Mouse (Mus musculus): ENCODE measurements around the gene Cpm.

DNA sequence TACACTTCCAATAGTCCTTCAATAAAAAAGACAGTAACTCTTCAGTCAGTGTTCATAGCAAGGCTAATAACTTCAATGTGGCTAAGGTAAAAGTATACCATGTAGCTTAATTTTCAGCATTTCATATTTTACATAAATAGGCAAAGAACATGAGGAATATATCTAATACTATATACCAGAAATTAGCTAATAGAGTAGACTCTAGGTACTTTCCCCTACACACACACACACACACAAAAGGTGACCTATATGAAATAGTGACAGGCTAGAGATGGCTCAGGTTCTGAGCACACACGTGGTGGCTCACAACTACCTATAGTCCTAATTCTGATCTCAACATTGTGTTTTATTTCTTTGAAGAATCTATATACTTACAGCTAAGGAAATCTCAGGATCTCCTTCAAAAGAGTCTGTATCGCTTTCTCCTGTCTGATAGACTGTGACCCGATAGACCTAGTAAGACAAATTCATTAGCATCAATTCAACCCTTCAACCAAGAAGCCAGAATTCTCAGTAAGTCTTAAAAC, 61.5 kb downstream of the Cpm start:
- no peak for TF ChIP-seq CTCF (IDR thresholded peaks at IDR 0.05; ENCODE audit: low read depth, low read length)
- no peak for TF ChIP-seq POLR2AphosphoS5 (IDR thresholded peaks at IDR 0.05; ENCODE audit: insufficient replicate concordance, low read depth, low read length)
- no peak for TF ChIP-seq TAL1 (conservative IDR thresholded peaks at IDR 0.05; ENCODE audit: low read depth, low read length)
